Mouse (Mus musculus) bone marrow macrophage, adult 2 months (primary cell): ENCODE results near the gene Armcx6.

ENCODE experiments used
- CTCF ChIP-seq: IDR thresholded peaks from 2 replicates; pipeline ENCODE4 v1.5.1; 2012; ENCODE audit warnings: low read depth, mild to moderate bottlenecking, low read length, moderate library complexity
- POLR2A ChIP-seq: IDR thresholded peaks from 2 replicates; pipeline ENCODE4 v1.6.1; 2012; ENCODE audit warnings: mild to moderate bottlenecking, low read depth, low read length, borderline replicate concordance

- no peak for TF ChIP-seq CTCF
- no peak for TF ChIP-seq POLR2A
These were observed 4.8 kb downstream of the Armcx6 start for GRCm38 (mm10) chrX:134746459-134746858.
